Mouse (Mus musculus) liver, embryonic 16.5 days (tissue): Measurements from ENCODE around the gene Mgll. TPM values are rescaled to one million over a fixed set of nuclear protein-coding genes. Genes with fewer than 3 reads are reported as not detected.

Source experiments
- ATAC-seq: fragments of 200-750 bp; cut with Nextera tagmentation; 2 replicates; pipeline ENCODE4 v1.8.0; 2017; ENCODE audit warnings: low read depth, mild to moderate bottlenecking, moderate number of reproducible peaks, moderate library complexity
- H3K27ac ChIP-seq: fragments of 300-500 bp; sonication (generic); 2 replicates; pipeline ENCODE4 v1.5.1; 2014; ENCODE audit warnings: mild to moderate bottlenecking, low read length
- H3K27me3 ChIP-seq: fragments of 300-500 bp; sonication (generic); 2 replicates; pipeline ENCODE4 v1.6.1; 2014; ENCODE audit warnings: low read depth, low read length, mixed read lengths; ENCODE audit not compliant: control insufficient read depth, insufficient read depth
- H3K36me3 ChIP-seq: fragments of 300-500 bp; sonication (generic); 2 replicates; pipeline ENCODE4 v1.6.1; 2014; ENCODE audit warnings: mild to moderate bottlenecking; ENCODE audit not compliant: control insufficient read depth, insufficient read depth
- H3K4me1 ChIP-seq: fragments of 300-500 bp; sonication (generic); 2 replicates; pipeline ENCODE4 v1.6.1; 2014; ENCODE audit warnings: low read depth, low read length, mixed read lengths; ENCODE audit not compliant: control insufficient read depth
- H3K4me2 ChIP-seq: fragments of 300-500 bp; sonication (generic); 2 replicates; pipeline ENCODE4 v1.6.1; 2014; ENCODE audit warnings: low read depth, low read length, mixed read lengths
- H3K4me3 ChIP-seq: fragments of 300-500 bp; sonication (generic); 2 replicates; pipeline ENCODE4 v1.5.1; 2014; ENCODE audit warnings: low read depth, mild to moderate bottlenecking, low read length
- H3K9ac ChIP-seq: fragments of 300-500 bp; sonication (generic); 2 replicates; pipeline ENCODE4 v1.6.1; 2014; ENCODE audit warnings: low read depth, low read length
- H3K9me3 ChIP-seq: fragments of 300-500 bp; sonication (generic); replicated peaks from 2 replicates; pipeline ENCODE4 v1.6.1; 2016; ENCODE audit warnings: low read length; ENCODE audit not compliant: control insufficient read depth
- WGBS: fragments of 180-500 bp; shearing (Covaris S2); extraction: QIAGEN DNeasy Blood & Tissue Kit; methylation state at CpG from one replicate; pipeline ENCODE4 v1.1.7; 2014; ENCODE audit not compliant: insufficient replicate concordance; 5-methylcytosine and 5-hydroxymethylcytosine counted together
- polyA plus RNA-seq: library from polyadenylated mRNA; unstranded; fragments of >200 nt; fragmentation: Nextera tagmentation; extraction: Ambion mirVana; gene quantifications from 2 replicates; pipeline ENCODE4 v1.2.1, GENCODE M21; 2015

Mgll gene
- polyA plus RNA-seq, 1 experiment from 2014 or later, result 62.3 TPM

DNA sequence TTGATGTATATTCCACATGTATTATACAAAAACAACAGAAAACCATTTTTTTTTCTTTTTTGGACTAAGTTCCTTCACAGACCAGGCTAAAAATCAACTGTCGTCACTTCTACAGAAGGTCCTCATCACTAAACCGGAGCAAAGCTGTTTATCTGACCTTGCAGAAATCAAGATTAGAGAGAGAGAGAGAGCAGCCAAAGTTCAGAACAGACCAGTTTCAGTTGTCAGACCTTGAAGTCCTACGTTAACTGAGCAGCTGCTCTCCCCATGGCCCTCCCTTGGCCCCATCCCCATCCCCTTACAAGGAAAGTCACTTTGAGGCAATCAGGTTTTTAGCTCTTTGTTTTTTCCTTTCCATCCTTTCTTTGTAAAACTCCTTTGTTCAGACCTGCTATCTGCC is 34.0 kb upstream of the Mgll start:
- H3K27me3 ChIP-seq, result no peaks in the 10 kb centered on the region
- no peak overlapping the region for H3K9ac ChIP-seq
- WGBS, result 18% methylated on average over 3 of the region's 3 CpGs
- no peak overlapping the region for H3K27ac ChIP-seq
- H3K4me1 ChIP-seq, result peaks cover 5% of the 10 kb centered on the region
- no peaks in the 10 kb centered on the region for H3K9me3 ChIP-seq
- no peak overlapping the region for H3K4me3 ChIP-seq
- ATAC-seq, result no peak
- H3K4me2 ChIP-seq, result no peak overlapping the region
- no peaks in the 10 kb centered on the region for H3K36me3 ChIP-seq

GRCm38 (mm10) chr6:88691361-88691760 is 32.9 kb upstream of the Mgll start:
- H3K27ac ChIP-seq, result no peak overlapping the region
- peaks cover 5% of the 10 kb centered on the region for H3K4me1 ChIP-seq
- no peaks in the 10 kb centered on the region for H3K27me3 ChIP-seq
- no peak overlapping the region for H3K4me2 ChIP-seq
- ATAC-seq, result no peak
- no peak overlapping the region for H3K4me3 ChIP-seq
- H3K9ac ChIP-seq, result no peak overlapping the region
- H3K36me3 ChIP-seq, result no peaks in the 10 kb centered on the region
- 70% methylated on average over 2 of the region's 2 CpGs for WGBS
- H3K9me3 ChIP-seq, result no peaks in the 10 kb centered on the region

GRCm38 (mm10) chr6:88702887-88703286 is 21.3 kb upstream of the Mgll start:
- 76% methylated on average over 1 of the region's 1 CpGs for WGBS
- no peak overlapping the region for H3K4me3 ChIP-seq
- H3K4me1 ChIP-seq, result peaks cover under 1% of the 10 kb centered on the region; the same call in 1 of the 2 replicates
- H3K9ac ChIP-seq, result no peak overlapping the region
- peaks cover 3% of the 10 kb centered on the region for H3K27me3 ChIP-seq
- H3K27ac ChIP-seq, result no peak overlapping the region
- no peaks in the 10 kb centered on the region for H3K36me3 ChIP-seq
- no peak for ATAC-seq
- no peaks in the 10 kb centered on the region for H3K9me3 ChIP-seq
- H3K4me2 ChIP-seq, result no peak overlapping the region

DNA sequence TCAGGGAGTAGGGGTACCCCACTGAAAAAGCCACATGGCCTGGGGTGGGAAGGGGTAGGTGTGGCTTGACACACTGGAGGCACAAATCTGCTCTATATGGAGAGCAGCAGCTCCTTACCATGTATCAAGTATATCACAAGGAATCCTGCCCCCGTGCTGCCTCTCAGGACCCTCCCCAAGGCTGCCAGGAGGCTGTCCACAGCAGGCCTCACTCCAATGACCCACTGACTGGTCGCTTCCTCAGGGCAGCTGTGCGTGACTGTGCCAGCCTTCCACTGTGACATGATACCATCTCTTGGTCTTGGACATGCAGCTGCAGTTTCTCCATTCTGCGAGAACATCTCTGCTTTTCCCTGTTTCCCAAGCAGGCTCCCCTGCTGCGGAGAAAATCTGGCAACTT is 20.5 kb upstream of the Mgll start:
- H3K36me3 ChIP-seq, result no peaks in the 10 kb centered on the region
- 69% methylated on average over 5 of the region's 5 CpGs for WGBS

GRCm38 (mm10) chr6:88708401-88709278 is 15.6 kb upstream of the Mgll start:
- Histone ChIP-seq H3K9me3 (no peaks in the 10 kb centered on the region), H3K4me3 (no peak overlapping the region), H3K4me2 (peak overlapping the region; percentile 5; the same call in 1 of the 2 replicates), H3K27me3 (no peaks in the 10 kb centered on the region), H3K27ac (peak overlapping the region; percentile 69), H3K36me3 (no peaks in the 10 kb centered on the region), H3K4me1 (peaks cover 15% of the 10 kb centered on the region), H3K9ac (peak overlapping the region; percentile 27)
- 24% methylated on average over 8 of the region's 8 CpGs for WGBS
- peak; percentile 82 for ATAC-seq

More for the DNA sequence above, 20.5 kb upstream of the Mgll start:
- H3K4me1 ChIP-seq, result peaks cover 9% of the 10 kb centered on the region
- H3K4me3 ChIP-seq, result no peak overlapping the region
- no peak overlapping the region for H3K27ac ChIP-seq
- peaks cover 3% of the 10 kb centered on the region for H3K27me3 ChIP-seq
- H3K9ac ChIP-seq, result no peak overlapping the region
- no peaks in the 10 kb centered on the region for H3K9me3 ChIP-seq
- H3K4me2 ChIP-seq, result no peak overlapping the region
- ATAC-seq, result no peak

GRCm38 (mm10) chr6:88709279-88709575 is 15.0 kb upstream of the Mgll start:
- Histone ChIP-seq H3K4me3 (no peak overlapping the region), H3K27me3 (no peaks in the 10 kb centered on the region), H3K36me3 (no peaks in the 10 kb centered on the region), H3K4me2 (peak overlapping the region; percentile 5; the same call in 1 of the 2 replicates), H3K27ac (peak overlapping the region; percentile 51; the same call in 1 of the 2 replicates), H3K9me3 (no peaks in the 10 kb centered on the region), H3K4me1 (peaks cover 15% of the 10 kb centered on the region), H3K9ac (peak overlapping the region; percentile 27; the same call in 1 of the 2 replicates)
- ATAC-seq, result no peak
- 67% methylated on average over 1 of the region's 1 CpGs for WGBS

DNA sequence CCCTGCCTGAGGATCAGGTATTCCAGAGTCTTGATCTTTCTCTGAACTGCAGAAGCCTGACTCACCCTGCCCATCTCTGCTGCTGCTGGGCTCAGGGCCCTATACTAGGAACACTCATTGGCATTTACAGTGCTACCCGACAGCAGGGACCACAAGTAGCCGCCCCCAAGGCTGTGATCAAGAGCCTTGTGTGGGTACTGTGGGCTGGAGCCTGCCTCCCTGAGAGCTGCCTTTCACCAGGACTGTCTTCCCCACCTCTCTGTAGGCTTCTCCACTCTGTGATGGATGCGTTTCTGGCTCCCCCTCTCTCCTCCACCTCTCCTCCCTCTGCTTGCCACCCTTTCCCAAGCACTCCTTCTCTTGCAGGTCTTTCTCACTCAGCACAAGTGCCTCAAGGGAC is 12.9 kb upstream of the Mgll start:
- WGBS, result 66% methylated on average over 3 of the region's 3 CpGs
- no peaks in the 10 kb centered on the region for H3K36me3 ChIP-seq
- ATAC-seq, result no peak

GRCm38 (mm10) chr6:88712083-88712482 is 12.1 kb upstream of the Mgll start:
- H3K4me3 ChIP-seq, result no peak overlapping the region
- no peak overlapping the region for H3K27ac ChIP-seq
- H3K4me1 ChIP-seq, result peaks cover 15% of the 10 kb centered on the region
- no peaks in the 10 kb centered on the region for H3K9me3 ChIP-seq
- H3K9ac ChIP-seq, result no peak overlapping the region
- no peak overlapping the region for H3K4me2 ChIP-seq
- ATAC-seq, result no peak
- 55% methylated on average over 4 of the region's 4 CpGs for WGBS
- H3K27me3 ChIP-seq, result no peaks in the 10 kb centered on the region
- H3K36me3 ChIP-seq, result no peaks in the 10 kb centered on the region

More for the DNA sequence above, 12.9 kb upstream of the Mgll start:
- Histone ChIP-seq H3K9ac (no peak overlapping the region), H3K4me3 (no peak overlapping the region), H3K27me3 (no peaks in the 10 kb centered on the region), H3K4me1 (peaks cover 15% of the 10 kb centered on the region), H3K9me3 (no peaks in the 10 kb centered on the region), H3K27ac (no peak overlapping the region), H3K4me2 (no peak overlapping the region)

DNA sequence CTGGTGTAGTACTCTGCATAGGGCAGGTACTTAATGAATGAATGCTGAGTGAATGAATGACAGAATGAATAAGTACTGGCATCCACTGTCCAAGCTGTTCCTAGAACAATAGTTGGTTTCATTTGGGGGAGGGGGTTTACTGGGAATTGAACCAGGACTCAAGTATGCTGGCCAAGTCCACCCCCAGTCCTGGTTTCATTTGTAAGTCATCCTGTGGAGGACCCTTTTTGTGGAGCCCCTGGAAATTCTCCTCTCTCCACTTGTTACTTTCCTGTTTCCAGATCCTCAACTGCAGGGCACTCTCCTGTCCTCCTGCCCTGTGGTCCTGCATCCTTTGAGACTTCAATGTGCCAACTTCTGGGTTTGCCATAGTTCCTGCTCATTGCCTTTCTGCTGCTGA is 10.9 kb upstream of the Mgll start:
- no peak overlapping the region for H3K9ac ChIP-seq
- no peaks in the 10 kb centered on the region for H3K27me3 ChIP-seq
- H3K27ac ChIP-seq, result no peak overlapping the region

More for the DNA sequence above, 10.9 kb upstream of the Mgll start:
- H3K4me3 ChIP-seq, result no peak overlapping the region
- H3K9me3 ChIP-seq, result no peaks in the 10 kb centered on the region
- H3K4me1 ChIP-seq, result peaks cover 10% of the 10 kb centered on the region
- no peak overlapping the region for H3K4me2 ChIP-seq
- no peaks in the 10 kb centered on the region for H3K36me3 ChIP-seq
- no peak for ATAC-seq
